Mouse (Mus musculus) ES-E14 (cell line): Measurements from ENCODE around the gene Unc93b1. TPM values are rescaled to one million over a fixed set of nuclear protein-coding genes. Genes with fewer than 3 reads are reported as not detected.

Source experiments
- DNase-seq: peaks from one replicate; pipeline ENCODE4 v3.0.0-alpha.2; 2013; ENCODE audit warnings: low read depth, low spot score
- H3K27ac ChIP-seq: 2 replicates; pipeline ENCODE4 v1.5.1; 2012; ENCODE audit warnings: low read depth, mild to moderate bottlenecking, low read length, moderate library complexity, mixed read lengths; ENCODE audit not compliant: poor library complexity, insufficient read depth, severe bottlenecking
- H3K36me3 ChIP-seq: 2 replicates; pipeline ENCODE4 v1.6.1; 2012; ENCODE audit warnings: mild to moderate bottlenecking, low read length, moderate library complexity, mixed read lengths; ENCODE audit not compliant: control insufficient read depth, poor library complexity, insufficient read depth, severe bottlenecking
- H3K4me1 ChIP-seq, 2 experiments: fragments of 150-350 bp in 1 of 2; sonication (generic) in 1 of 2; 2 replicates each; pipeline ENCODE4 v1.6.1; 2012; ENCODE audit warnings: low read length in 2 of 2, mild to moderate bottlenecking in 1 of 2, mixed read lengths in 1 of 2; ENCODE audit not compliant: control insufficient read depth in 2 of 2, insufficient read depth in 2 of 2, poor library complexity in 1 of 2
- H3K4me3 ChIP-seq, 2 experiments: fragments of 150-350 bp in 1 of 2; sonication (generic) in 1 of 2; 2 replicates each; pipeline ENCODE4 v1.5.1; 2012; ENCODE audit warnings: low read length in 2 of 2, low read depth in 1 of 2, mild to moderate bottlenecking in 1 of 2, mixed read lengths in 1 of 2; ENCODE audit not compliant: insufficient read depth in 1 of 2, poor library complexity in 1 of 2, severe bottlenecking in 1 of 2
- H3K9ac ChIP-seq: 2 replicates; pipeline ENCODE4 v1.6.1; 2012; ENCODE audit warnings: low read depth, mild to moderate bottlenecking, low read length, mixed read lengths; ENCODE audit not compliant: poor library complexity, insufficient read depth, severe bottlenecking
- H3K9me3 ChIP-seq: fragments of 150-350 bp; sonication (generic); 2 replicates; pipeline ENCODE4 v1.6.1; 2012; ENCODE audit warnings: low read depth, mild to moderate bottlenecking, low read length; ENCODE audit not compliant: control insufficient read depth, insufficient read depth
- CHD2 ChIP-seq: IDR thresholded peaks from 2 replicates; pipeline ENCODE4 v1.6.1; 2014; ENCODE audit warnings: mild to moderate bottlenecking, low read depth, low read length, inconsistent platforms
- HCFC1 ChIP-seq: IDR thresholded peaks from 2 replicates; pipeline ENCODE4 v1.6.1; 2012; ENCODE audit warnings: low read length, inconsistent platforms, borderline replicate concordance; ENCODE audit not compliant: insufficient read depth
- MAFK ChIP-seq: IDR thresholded peaks from 2 replicates; pipeline ENCODE4 v1.6.1; 2014; ENCODE audit warnings: mild to moderate bottlenecking, low read depth, low read length, inconsistent platforms; ENCODE audit not compliant: insufficient read depth
- ZC3H11A ChIP-seq: IDR thresholded peaks from 2 replicates; pipeline ENCODE4 v1.6.1; 2012; ENCODE audit warnings: low read depth, mild to moderate bottlenecking, inconsistent platforms, low read length, borderline replicate concordance
- ZNF384 ChIP-seq: IDR thresholded peaks from 2 replicates; pipeline ENCODE4 v1.6.1; 2012; ENCODE audit warnings: low read depth, low read length, inconsistent platforms
- in situ Hi-C, 2 experiments: fragments of 600-800 bp; cut with MboI; formaldehyde crosslinking; loops; one replicate each; pipeline ENCODE4 v1.15.1; 2025; ENCODE audit warnings: low sequenced_read_pairs in 2 of 2, inconsistent platforms in 1 of 2; ENCODE audit not compliant: unreplicated experiment in 2 of 2
- total RNA-seq: library from RNA; depleted of rRNA; stranded (reverse); fragments of 300-350 nt; gene quantifications from 2 replicates; pipeline ENCODE4 v1.2.3, GENCODE M21; 2012

The Unc93b1 gene
- total RNA-seq, 1 experiment: 3.9 TPM

DNA sequence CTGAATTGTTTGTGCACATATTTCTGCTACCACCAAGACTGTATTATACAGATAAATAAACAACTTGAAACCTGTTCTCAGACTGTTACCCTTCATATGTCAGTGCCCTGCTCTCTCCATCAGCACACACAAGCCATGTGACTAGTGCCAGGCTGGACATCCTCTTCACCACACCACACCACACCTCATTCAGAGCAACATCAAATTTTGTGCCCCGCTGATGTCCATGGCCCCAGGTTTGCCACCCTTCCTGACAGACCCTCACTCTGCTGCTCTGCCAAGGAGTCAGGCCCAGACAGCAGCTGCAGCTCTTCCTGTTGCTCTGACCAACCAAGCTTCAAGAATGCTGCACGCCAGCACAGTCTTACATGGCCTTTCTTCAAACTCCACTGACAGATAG lies 40.7 kb upstream of the Unc93b1 start:
- H3K4me1 ChIP-seq: peaks cover 0 to 2% of the 10 kb centered on the region in 2 experiments; a peak in 1 of 4 replicates
- no peak for TF ChIP-seq ZC3H11A
- TF ChIP-seq ZNF384: no peak
- TF ChIP-seq HCFC1: no peak
- no peak for TF ChIP-seq CHD2
- no peak overlapping the region for H3K4me3 ChIP-seq
- peaks cover 51% of the 10 kb centered on the region for H3K36me3 ChIP-seq
- no peak overlapping the region for H3K9ac ChIP-seq
- no peak overlapping the region for H3K27ac ChIP-seq
- in situ Hi-C loops: no loop called here
- H3K9me3 ChIP-seq: no peaks in the 10 kb centered on the region
- no peak for DNase-seq

GRCm38 (mm10) chr19:3895171-3895631 lies 39.8 kb upstream of the Unc93b1 start:
- TF ChIP-seq ZC3H11A (no peak), CHD2 (no peak), HCFC1 (no peak), MAFK (no peak)
- Histone ChIP-seq H3K4me3 (no peak overlapping the region), H3K9me3 (no peaks in the 10 kb centered on the region), H3K9ac (no peak overlapping the region), H3K27ac (no peak overlapping the region), H3K4me1 (peaks cover 0 to 2% of the 10 kb centered on the region in 2 experiments; a peak in 1 of 4 replicates), H3K36me3 (peaks cover 45% of the 10 kb centered on the region)
- in situ Hi-C loops: no loop called here
- DNase-seq: no peak

DNA sequence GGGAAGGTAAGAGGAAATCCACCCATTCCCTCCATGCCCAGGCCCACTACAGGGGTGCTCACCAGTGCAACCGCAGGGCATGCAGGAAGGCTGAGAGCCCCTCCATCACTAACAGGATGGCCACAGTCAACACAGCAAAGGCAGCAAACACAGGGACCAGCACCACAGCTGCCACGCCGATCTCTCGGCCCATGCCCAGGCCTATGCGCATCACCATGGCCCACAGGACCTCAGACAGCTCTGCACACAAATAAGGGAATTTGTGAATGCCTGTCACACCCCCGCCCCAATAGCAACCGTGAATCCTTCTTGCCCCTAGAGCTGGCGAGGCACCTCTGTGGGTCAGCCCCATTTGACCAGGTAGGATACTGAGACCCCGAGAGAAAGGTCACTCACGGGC lies 38.8 kb upstream of the Unc93b1 start:
- no peak for DNase-seq
- Histone ChIP-seq H3K27ac (no peak overlapping the region), H3K9ac (no peak overlapping the region), H3K4me3 (no peak overlapping the region), H3K9me3 (no peaks in the 10 kb centered on the region), H3K36me3 (peaks cover 35% of the 10 kb centered on the region), H3K4me1 (peaks cover 0 to 2% of the 10 kb centered on the region in 2 experiments; a peak in 1 of 4 replicates)
- TF ChIP-seq ZNF384: no peak
- in situ Hi-C loops: no loop called here

DNA sequence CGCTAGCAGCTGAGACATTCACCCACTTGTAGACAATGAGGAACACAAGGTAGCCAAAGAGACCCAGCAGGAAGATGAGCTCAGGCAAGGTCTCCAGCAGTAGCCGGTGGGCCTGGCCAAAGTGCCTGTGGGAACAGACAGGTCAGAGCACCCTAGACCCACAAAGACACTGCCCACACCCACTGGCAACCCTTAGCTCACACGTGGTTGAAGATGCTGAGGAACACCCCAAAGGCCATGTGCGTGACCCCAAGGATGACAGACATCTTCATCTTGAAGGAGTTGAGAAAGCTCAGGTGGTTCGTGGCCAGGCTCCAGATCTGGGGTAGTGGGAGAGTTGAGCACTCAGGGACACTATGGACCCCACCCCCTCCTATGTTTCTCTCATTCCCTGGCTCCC lies 37.4 kb upstream of the Unc93b1 start:
- no peak for DNase-seq
- no peak overlapping the region for H3K27ac ChIP-seq
- H3K9ac ChIP-seq: no peak overlapping the region
- no peak overlapping the region for H3K4me3 ChIP-seq
- H3K9me3 ChIP-seq: no peaks in the 10 kb centered on the region
- in situ Hi-C loops: no loop called here
- H3K36me3 ChIP-seq: peaks cover 28% of the 10 kb centered on the region
- TF ChIP-seq ZNF384 (no peak), MAFK (no peak), ZC3H11A (no peak), CHD2 (no peak), HCFC1 (no peak)
- H3K4me1 ChIP-seq: peaks cover under 1 to 2% of the 10 kb centered on the region in 2 experiments; a peak in 1 of 4 replicates

- DNase-seq: no peak
- in situ Hi-C loops: no loop called here
- peaks cover 14% of the 10 kb centered on the region; the same call in 1 of the 2 replicates for H3K36me3 ChIP-seq
Observed at GRCm38 (mm10) chr19:3898952-3899351, 36.0 kb upstream of the Unc93b1 start.

More at GRCm38 (mm10) chr19:3898952-3899351, 36.0 kb upstream of the Unc93b1 start:
- H3K27ac ChIP-seq: no peak overlapping the region
- no peak for TF ChIP-seq HCFC1
- TF ChIP-seq ZNF384: no peak
- no peak for TF ChIP-seq ZC3H11A
- TF ChIP-seq MAFK: no peak
- no peak for TF ChIP-seq CHD2
- no peak overlapping the region for H3K4me3 ChIP-seq
- no peaks in the 10 kb centered on the region for H3K9me3 ChIP-seq
- no peak overlapping the region for H3K9ac ChIP-seq
- peaks cover 3 to 10% of the 10 kb centered on the region in 2 experiments; a peak in 2 of 4 replicates for H3K4me1 ChIP-seq
